Mouse (Mus musculus) myocyte (in vitro differentiated cells): ENCODE measurements around the gene Sptbn2.

Experiments used
- MAX ChIP-seq: IDR thresholded peaks from one replicate; pipeline ENCODE4 v1.6.1; 2011; ENCODE audit warnings: low read depth, mild to moderate bottlenecking, control low read depth
- MYOG ChIP-seq, 3 experiments: IDR thresholded peaks; one replicate each; pipeline ENCODE4 v1.6.1; 2011; ENCODE audit warnings: control low read depth in 2 of 3, low read depth in 2 of 3, mild to moderate bottlenecking in 2 of 3; ENCODE audit not compliant: insufficient read length in 2 of 3, control insufficient read depth in 1 of 3, insufficient read depth in 1 of 3
- POLR2A ChIP-seq: IDR thresholded peaks from one replicate; pipeline ENCODE4 v1.6.1; 2011; ENCODE audit warnings: low read depth, mild to moderate bottlenecking, control low read depth, moderate library complexity; ENCODE audit not compliant: insufficient read length
- TCF12 ChIP-seq: IDR thresholded peaks from one replicate; pipeline ENCODE4 v1.6.1; 2011; ENCODE audit warnings: mild to moderate bottlenecking, control low read depth; ENCODE audit not compliant: poor library complexity, insufficient read depth, severe bottlenecking
- USF1 ChIP-seq: IDR thresholded peaks from one replicate; pipeline ENCODE4 v1.6.1; 2011; ENCODE audit warnings: low read depth, mild to moderate bottlenecking, control low read depth, moderate library complexity

- TF ChIP-seq POLR2A (no peak), TCF12 (no peak), USF1 (no peak), MAX (no peak), MYOG (IDR thresholded peaks at IDR 0.05; ENCODE audit: control insufficient read depth in 1 of 3, insufficient read depth in 1 of 3, insufficient read length in 2 of 3, low read depth in 2 of 3) (no peak)
Measured at GRCm38 (mm10) chr19:4717281-4717680, 6.3 kb downstream of the Sptbn2 start.
